Mouse (Mus musculus) liver, embryonic 14.5 days (tissue): ENCODE measurements at regions not wholly inside any gene's neighbourhood (a gene's known extent, or its start where the extent isn't known, plus 50 kb on each side); places are given as distances from the start of the nearest gene placed in this dataset.

Source experiments
- CTCF ChIP-seq: IDR thresholded peaks from 2 replicates; pipeline ENCODE4 v1.5.1; 2016; ENCODE audit warnings: antibody characterized with exemption, low read depth, control low read depth
- EP300 ChIP-seq: IDR thresholded peaks from 2 replicates; pipeline ENCODE4 v1.6.1; 2016; ENCODE audit warnings: antibody characterized with exemption, low read depth

DNA sequence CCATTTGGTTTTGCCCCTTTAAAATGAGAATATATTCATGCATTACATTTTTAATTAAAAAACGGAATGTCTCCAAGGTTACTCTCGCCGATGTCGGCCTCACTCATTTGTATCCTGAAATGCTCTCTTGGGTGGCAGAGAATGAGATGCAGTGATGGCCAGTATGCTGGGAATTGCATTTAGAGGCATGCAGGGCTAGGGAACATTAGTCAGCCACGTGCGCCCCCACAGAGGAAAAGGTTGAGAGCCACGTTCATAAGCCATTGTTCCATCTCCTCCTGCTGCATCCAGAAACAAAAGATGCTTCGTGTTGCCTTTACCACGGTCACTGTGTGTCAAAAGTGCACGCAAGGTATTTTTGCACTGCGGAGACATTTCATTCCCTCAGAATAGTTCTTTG, 172.9 kb upstream of the Pmfbp1 start:
- TF ChIP-seq CTCF (no peak), EP300 (no peak)
